Mouse (Mus musculus) olfactory bulb, adult 2 months (tissue): ENCODE measurements around the gene Tex33.

Experiments
- CTCF ChIP-seq: fragments of 200-500 bp; IDR thresholded peaks from 2 replicates; pipeline ENCODE4 v1.5.1; 2012; ENCODE audit warnings: low read depth, mild to moderate bottlenecking, low read length, moderate library complexity; ENCODE audit not compliant: insufficient read depth
- POLR2A ChIP-seq: fragments of 200-500 bp; IDR thresholded peaks from 2 replicates; pipeline ENCODE4 v1.6.1; 2012; ENCODE audit warnings: mild to moderate bottlenecking, low read depth, low read length, moderate library complexity; ENCODE audit not compliant: insufficient read depth

- TF ChIP-seq CTCF = no peak
- no peak for TF ChIP-seq POLR2A
Measured at GRCm38 (mm10) chr15:78365916-78366315, 29.8 kb downstream of the Tex33 start.
